Mouse (Mus musculus): ENCODE measurements at regions not wholly inside any gene's neighbourhood (a gene's known extent, or its start where the extent isn't known, plus 50 kb on each side); places are given as distances from the start of the nearest gene placed in this dataset.

GRCm38 (mm10) chrX:162307646-162308045 is 148.1 kb upstream of the Nhs start:
- TF ChIP-seq CTCF (IDR thresholded peaks at IDR 0.05; ENCODE audit: control insufficient read depth, insufficient read depth, low read length) (no peak), POLR2A (IDR thresholded peaks at IDR 0.05; ENCODE audit: borderline replicate concordance, control insufficient read depth, low read depth, low read length) (no peak)

Measured in bone marrow, adult 2 months (tissue).